Mouse (Mus musculus) neural tube, postnatal 0 days (tissue): ENCODE results near the gene 2610528A11Rik. TPM values are rescaled to one million over a fixed set of nuclear protein-coding genes. Genes with fewer than 3 reads are reported as not detected.

ENCODE experiments used
- polyA plus RNA-seq: library from polyadenylated mRNA; unstranded; fragments of >200 nt; fragmentation: Nextera tagmentation; extraction: Ambion mirVana; gene quantifications from 2 replicates; pipeline ENCODE4 v1.2.1, GENCODE M21; 2015

2610528A11Rik gene
- polyA plus RNA-seq: 0.61 TPM in 1 of 2 replicates, not detected in the other

DNA sequence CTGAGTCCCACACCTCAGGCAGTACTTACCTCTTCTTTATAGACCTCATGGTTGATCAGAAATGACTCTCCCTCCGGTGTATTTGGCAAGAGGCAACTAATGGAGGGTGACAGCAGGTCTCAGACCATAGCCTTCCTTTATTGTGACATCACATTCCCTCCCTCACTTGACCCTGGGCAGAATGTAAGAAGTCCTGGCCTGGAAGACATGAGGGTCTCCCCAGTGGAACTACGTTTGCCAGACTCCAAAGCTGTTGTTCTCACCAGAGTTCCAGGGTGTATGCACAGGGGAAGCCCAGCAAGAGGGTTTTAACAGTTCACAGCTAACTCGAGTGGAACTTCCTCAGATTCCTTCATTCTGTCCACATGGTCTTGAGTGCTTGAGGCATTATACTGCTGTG lies at the start of gene 2610528A11Rik:
TSS of gene 2610528A11Rik (minus strand) at position 101 of the 400 bp plus-strand sequence.

DNA sequence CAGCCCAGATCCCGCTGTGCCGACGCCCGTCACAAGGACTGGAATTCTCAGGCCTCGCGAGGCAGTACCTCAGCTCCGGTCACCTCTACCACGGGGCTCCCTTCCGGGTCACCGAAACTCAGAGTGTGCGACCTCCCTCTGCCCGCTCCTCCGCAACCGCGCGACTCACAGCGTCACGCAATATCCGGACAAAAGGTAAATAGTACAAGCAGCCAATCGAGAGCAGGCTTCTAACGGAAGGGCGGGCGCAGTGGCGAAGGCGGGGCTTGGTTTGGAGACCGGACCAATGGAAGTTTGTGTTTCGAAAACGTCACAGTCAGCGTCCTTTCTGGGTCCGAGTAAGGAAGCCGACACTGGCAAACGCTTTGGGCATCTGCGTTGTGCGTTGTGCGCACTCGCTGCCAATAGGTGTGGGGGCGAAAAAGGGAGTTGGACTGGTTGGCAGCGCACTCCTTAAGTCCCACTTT lies 21.3 kb upstream of the 2610528A11Rik start, which contains the start of gene Ghitm:
TSS of gene Ghitm (minus strand) at position 146 of the 467 bp plus-strand sequence.

GRCm38 (mm10) chr14:37097956-37098530 lies 15.8 kb downstream of the 2610528A11Rik start, which contains the start of gene Cdhr1:
Gene Cdhr1 (minus strand): TSS chr14:37098347.

GRCm38 (mm10) chr14:37067629-37068028 lies 46.2 kb downstream of the 2610528A11Rik start, which contains the start of gene Lrit2:
Gene Lrit2 (plus strand): TSS chr14:37067929.

Other genes with a start within 250 kb of the 2610528A11Rik start
- gene Ccser2, start 145.2 kb downstream of the 2610528A11Rik start, polyA plus RNA-seq: 91.6 and 99.1 TPM in 2 replicates
- gene Rgr, start 65.1 kb downstream of the 2610528A11Rik start, polyA plus RNA-seq: not detected in 2 replicates
- not detected in 2 replicates for gene Lrit1, start 59.2 kb downstream of the 2610528A11Rik start, polyA plus RNA-seq
- gene Lrit2, start 46.1 kb downstream of the 2610528A11Rik start, polyA plus RNA-seq: not detected in 2 replicates
- 4.8 and 5.0 TPM in 2 replicates for gene Cdhr1, start 15.7 kb downstream of the 2610528A11Rik start, polyA plus RNA-seq
- gene Ghitm, start 21.2 kb upstream of the 2610528A11Rik start, polyA plus RNA-seq: 235 and 264 TPM in 2 replicates